In the genomic region with DNA sequence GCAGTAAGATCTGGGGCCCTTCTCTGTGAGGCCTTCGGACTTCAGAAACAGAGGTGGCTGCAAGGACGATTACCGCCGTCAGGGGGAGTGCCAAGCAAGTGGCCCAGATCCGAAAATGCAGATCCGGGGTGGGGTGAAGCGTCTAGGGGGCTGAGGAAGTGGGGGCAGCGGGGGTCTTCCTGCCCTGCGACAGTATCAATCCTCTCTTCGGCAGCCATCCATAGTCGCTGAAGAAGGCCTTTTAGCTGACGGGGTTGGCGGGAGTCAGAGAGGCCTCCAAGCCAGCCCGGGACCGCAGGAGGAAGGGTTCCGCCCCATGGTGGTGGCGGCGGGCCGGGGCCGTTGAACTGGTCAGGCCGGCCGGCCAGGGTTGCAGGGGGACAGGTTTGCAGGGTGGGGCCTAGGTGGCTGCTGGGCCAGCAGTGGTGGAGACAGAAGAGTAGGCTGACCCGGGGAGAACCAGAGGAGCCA, we compare ENCODE assay signal across 8 mouse cellular contexts. TPM values are rescaled to one million over a fixed set of nuclear protein-coding genes. Genes with fewer than 3 reads are reported as not detected.
DNase-seq lines count a peak whose midpoint lies in the region; ATAC-seq lines count a peak whose summit lies in the region.

No protein-coding gene starts in this region.

- peak overlapping the region; percentile 59 for H3K4me2 ChIP-seq in embryonic facial prominence, embryonic 13.5 days
- H3K4me2 ChIP-seq in heart, embryonic 12.5 days: peak overlapping the region; percentile 69
- peak overlapping the region; percentile 65 for H3K4me2 ChIP-seq in kidney, embryonic 15.5 days

- peak; percentile 62 for DNase-seq in CD4-positive helper T cell, adult 2 months (ENCODE audit: low read depth, low spot score)
- DNase-seq in adipocyte (ENCODE audit: low spot score): peak; percentile 67
- peak; percentile 76 for DNase-seq in lung, postnatal 14 days
- peak; percentile 26 for DNase-seq in ovary, postnatal 10 days (ENCODE audit: low spot score)
- DNase-seq in urinary bladder, adult 18-20 months (ENCODE audit: low spot score in 2 of 2): peak; percentile 47 to 72

- H3K4me3 ChIP-seq in embryonic facial prominence, embryonic 13.5 days: peak overlapping the region; percentile 51
- peak overlapping the region; percentile 54 for H3K4me3 ChIP-seq in heart, embryonic 12.5 days
- H3K4me3 ChIP-seq in kidney, embryonic 15.5 days (replicated peaks): peak overlapping the region; percentile 50

- H3K27ac ChIP-seq in embryonic facial prominence, embryonic 13.5 days: no peak overlapping the region
- H3K27ac ChIP-seq in heart, embryonic 12.5 days (ENCODE audit: poor library complexity, severe bottlenecking): no peak overlapping the region
- H3K27ac ChIP-seq in kidney, embryonic 15.5 days: 0 out of 2 replicates have a peak overlapping the region, but pooled peaks have one; percentile 54

- ATAC-seq in embryonic facial prominence, embryonic 13.5 days (ENCODE audit: insufficient number of reproducible peaks, insufficient read depth, low FRiP score, low TSS enrichment, low read depth): no peak; the same call in 1 of the 2 replicates
- peak; percentile 37; the same call in 1 of the 2 replicates for ATAC-seq in heart, embryonic 12.5 days (ENCODE audit: insufficient number of reproducible peaks, low FRiP score)
- ATAC-seq in kidney, embryonic 15.5 days (replicated peaks; ENCODE audit: low FRiP score): peak; percentile 50

- peak overlapping the region; percentile 79 for H3K9ac ChIP-seq in embryonic facial prominence, embryonic 13.5 days
- H3K9ac ChIP-seq in heart, embryonic 12.5 days: peak overlapping the region; percentile 73
- peak overlapping the region; percentile 55 for H3K9ac ChIP-seq in kidney, embryonic 15.5 days

- no peaks in the 10 kb centered on the region for H3K9me3 ChIP-seq in embryonic facial prominence, embryonic 13.5 days
- no peaks in the 10 kb centered on the region for H3K9me3 ChIP-seq in heart, embryonic 12.5 days (replicated peaks)
- no peaks in the 10 kb centered on the region for H3K9me3 ChIP-seq in kidney, embryonic 15.5 days (replicated peaks)

- peaks cover 3% of the 10 kb centered on the region; the same call in 1 of the 2 replicates for H3K27me3 ChIP-seq in embryonic facial prominence, embryonic 13.5 days
- peaks cover 9% of the 10 kb centered on the region for H3K27me3 ChIP-seq in heart, embryonic 12.5 days (replicated peaks)
- H3K27me3 ChIP-seq in kidney, embryonic 15.5 days: peaks cover 15% of the 10 kb centered on the region

- no peaks in the 10 kb centered on the region for H3K36me3 ChIP-seq in embryonic facial prominence, embryonic 13.5 days
- no peaks in the 10 kb centered on the region for H3K36me3 ChIP-seq in heart, embryonic 12.5 days
- H3K36me3 ChIP-seq in kidney, embryonic 15.5 days: no peaks in the 10 kb centered on the region

- WGBS in embryonic facial prominence, embryonic 13.5 days: 16% methylated on average over 23 of the region's 23 CpGs
- WGBS in heart, embryonic 12.5 days: 21% methylated on average over 23 of the region's 23 CpGs
- WGBS in kidney, embryonic 15.5 days: 14% methylated on average over 23 of the region's 23 CpGs

- H3K4me1 ChIP-seq in embryonic facial prominence, embryonic 13.5 days: peaks cover 3% of the 10 kb centered on the region; the same call in 1 of the 2 replicates
- no peaks in the 10 kb centered on the region for H3K4me1 ChIP-seq in heart, embryonic 12.5 days (replicated peaks)
- 0 out of 2 replicates have a peak, but pooled peaks cover 4% of the 10 kb centered on the region for H3K4me1 ChIP-seq in kidney, embryonic 15.5 days

RNA-seq across cellular contexts. Expression of a gene that starts 6.9 kb away (rescaled TPM):
- polyA plus RNA-seq in embryonic facial prominence, embryonic 13.5 days (2015; fragmentation: Nextera tagmentation; extraction: Ambion mirVana): 6.7 and 9.4 TPM in 2 replicates
- 4.7 and 5.1 TPM in 2 replicates for polyA plus RNA-seq in heart, embryonic 12.5 days (2016; fragmentation: Nextera tagmentation; extraction: Ambion mirVana)
- polyA plus RNA-seq in kidney, embryonic 15.5 days (2015; fragmentation: Nextera tagmentation; extraction: Ambion mirVana): 4.6 and 5.0 TPM in 2 replicates

RNA-seq across cellular contexts. Expression of a gene that starts 44.7 kb away (rescaled TPM):
- polyA plus RNA-seq in embryonic facial prominence, embryonic 13.5 days (2015; fragmentation: Nextera tagmentation; extraction: Ambion mirVana): 2.8 and 3.7 TPM in 2 replicates
- 0.43 and 0.59 TPM in 2 replicates for polyA plus RNA-seq in heart, embryonic 12.5 days (2016; fragmentation: Nextera tagmentation; extraction: Ambion mirVana)
- polyA plus RNA-seq in kidney, embryonic 15.5 days (2015; fragmentation: Nextera tagmentation; extraction: Ambion mirVana): 2.1 and 3.3 TPM in 2 replicates

Comparison
In these comparisons a context has a peak if more than half of its experiments do, and no peak if none do; other contexts are left out.
1. DNase-seq: peak in every context shown above with its lines; median percentile 76 in lung, postnatal 14 days; 67 in adipocyte; 62 in CD4-positive helper T cell, adult 2 months; 60 in urinary bladder, adult 18-20 months; 26 in ovary, postnatal 10 days.